Mouse (Mus musculus) adipocyte (in vitro differentiated cells): ENCODE results near the gene Lysmd2.
"Not testable (repeated sequence)": the region's sequence is repeated elsewhere in the genome, so short reads cannot be mapped to it uniquely, and the experiment has no call there.

Experiments used
- DNase-seq: peaks from one replicate; pipeline ENCODE4 v3.0.0-alpha.2; 2016; ENCODE audit warnings: low spot score

Lysmd2 gene

GRCm38 (mm10) chr9:75625556-75626307, at the start of gene Lysmd2:
Gene Lysmd2, plus strand, starts transcription at chr9:75625741.
- no peak for DNase-seq

- DNase-seq: no peak
These were observed 46.2 kb upstream of the Lysmd2 start for GRCm38 (mm10) chr9:75579321-75579720.

- DNase-seq: peak; percentile 64
These were observed 43.7 kb upstream of the Lysmd2 start for GRCm38 (mm10) chr9:75581694-75582350.

GRCm38 (mm10) chr9:75589850-75590790, 35.4 kb upstream of the Lysmd2 start:
- DNase-seq: no peak

- DNase-seq: no peak
These were observed 32.1 kb upstream of the Lysmd2 start for GRCm38 (mm10) chr9:75593481-75593880.

- DNase-seq: no peak
These were observed 28.5 kb upstream of the Lysmd2 start for GRCm38 (mm10) chr9:75597036-75597435.

GRCm38 (mm10) chr9:75597596-75597995, 27.9 kb upstream of the Lysmd2 start:
- DNase-seq: no peak

- DNase-seq: no peak
These were observed 26.2 kb upstream of the Lysmd2 start for GRCm38 (mm10) chr9:75599191-75599841.

- DNase-seq: no peak
These were observed 25.2 kb upstream of the Lysmd2 start for GRCm38 (mm10) chr9:75600166-75600934.

- DNase-seq: no peak
These were observed 24.0 kb upstream of the Lysmd2 start for GRCm38 (mm10) chr9:75601510-75601909.

GRCm38 (mm10) chr9:75607496-75607895, 18.0 kb upstream of the Lysmd2 start:
- no peak for DNase-seq

GRCm38 (mm10) chr9:75609505-75609904, 16.0 kb upstream of the Lysmd2 start:
- no peak for DNase-seq

GRCm38 (mm10) chr9:75609965-75610364, 15.6 kb upstream of the Lysmd2 start:
- DNase-seq: no peak

- no peak for DNase-seq
These were observed 14.7 kb upstream of the Lysmd2 start, which contains the start of gene Tmod2 for GRCm38 (mm10) chr9:75610571-75611493. Gene Tmod2, minus strand, starts transcription at chr9:75611325.

- no peak for DNase-seq
These were observed 9.0 kb upstream of the Lysmd2 start for GRCm38 (mm10) chr9:75616560-75616959.

GRCm38 (mm10) chr9:75618836-75619400, 6.6 kb upstream of the Lysmd2 start:
- DNase-seq: no peak

- DNase-seq: not testable (repeated sequence)
These were observed 5.8 kb upstream of the Lysmd2 start for GRCm38 (mm10) chr9:75619761-75620160.

GRCm38 (mm10) chr9:75621428-75621827, 4.1 kb upstream of the Lysmd2 start:
- no peak for DNase-seq

- no peak for DNase-seq
These were observed 472 bp upstream of the Lysmd2 start for GRCm38 (mm10) chr9:75624983-75625555.
